Mouse (Mus musculus) hindbrain, embryonic 14.5 days (tissue): ENCODE measurements around the gene Arrdc1. TPM values are rescaled to one million over a fixed set of nuclear protein-coding genes. Genes with fewer than 3 reads are reported as not detected.
A peak's percentile ranks its signal among the peaks of the same experiment; 100 is the strongest.

Source experiments
- ATAC-seq: fragments of 200-750 bp; cut with Nextera tagmentation; 2 replicates; pipeline ENCODE4 v1.8.0; 2017; ENCODE audit warnings: moderate number of reproducible peaks, mild to moderate bottlenecking, moderate TSS enrichment, moderate library complexity; ENCODE audit not compliant: low FRiP score
- DNase-seq: peaks from one replicate; pipeline ENCODE4 v3.0.0-alpha.2; 2015; ENCODE audit warnings: low spot score
- H3K27ac ChIP-seq: fragments of 300-500 bp; sonication (generic); 2 replicates; pipeline ENCODE4 v1.5.1; 2014; ENCODE audit warnings: mild to moderate bottlenecking, moderate library complexity
- H3K27me3 ChIP-seq: fragments of 300-500 bp; sonication (generic); 2 replicates; pipeline ENCODE4 v1.6.1; 2014; ENCODE audit warnings: mild to moderate bottlenecking, low read length, mixed read lengths; ENCODE audit not compliant: control insufficient read depth, insufficient read depth
- H3K36me3 ChIP-seq: fragments of 300-500 bp; sonication (generic); replicated peaks from 2 replicates; pipeline ENCODE4 v1.6.1; 2014; ENCODE audit not compliant: control insufficient read depth, insufficient read depth
- H3K4me1 ChIP-seq: fragments of 300-500 bp; sonication (generic); replicated peaks from 2 replicates; pipeline ENCODE4 v1.6.1; 2014; ENCODE audit warnings: antibody characterized with exemption, low read length, mixed read lengths; ENCODE audit not compliant: control insufficient read depth, insufficient read depth
- H3K4me2 ChIP-seq: fragments of 300-500 bp; sonication (generic); replicated peaks from 2 replicates; pipeline ENCODE4 v1.6.1; 2014; ENCODE audit warnings: mild to moderate bottlenecking, moderate library complexity
- H3K4me3 ChIP-seq: fragments of 300-500 bp; sonication (generic); replicated peaks from 2 replicates; pipeline ENCODE4 v1.5.1; 2014; ENCODE audit warnings: mild to moderate bottlenecking, low read length
- H3K9ac ChIP-seq: fragments of 300-500 bp; sonication (generic); 2 replicates; pipeline ENCODE4 v1.6.1; 2014
- H3K9me3 ChIP-seq: fragments of 300-500 bp; sonication (generic); 2 replicates; pipeline ENCODE4 v1.6.1; 2016; ENCODE audit warnings: low read length; ENCODE audit not compliant: control insufficient read depth
- WGBS: fragments of 180-500 bp; shearing (Covaris S2); extraction: QIAGEN DNeasy Blood & Tissue Kit; methylation state at CpG from one replicate; pipeline ENCODE4 v1.1.7; 2014; 5-methylcytosine and 5-hydroxymethylcytosine counted together
- polyA plus RNA-seq: library from polyadenylated mRNA; unstranded; fragments of >200 nt; fragmentation: Nextera tagmentation; extraction: Ambion mirVana; gene quantifications from 2 replicates; pipeline ENCODE4 v1.2.1, GENCODE M21; 2014

Arrdc1 gene
- polyA plus RNA-seq, 1 experiment from 2014 or later: 26.0 TPM

DNA sequence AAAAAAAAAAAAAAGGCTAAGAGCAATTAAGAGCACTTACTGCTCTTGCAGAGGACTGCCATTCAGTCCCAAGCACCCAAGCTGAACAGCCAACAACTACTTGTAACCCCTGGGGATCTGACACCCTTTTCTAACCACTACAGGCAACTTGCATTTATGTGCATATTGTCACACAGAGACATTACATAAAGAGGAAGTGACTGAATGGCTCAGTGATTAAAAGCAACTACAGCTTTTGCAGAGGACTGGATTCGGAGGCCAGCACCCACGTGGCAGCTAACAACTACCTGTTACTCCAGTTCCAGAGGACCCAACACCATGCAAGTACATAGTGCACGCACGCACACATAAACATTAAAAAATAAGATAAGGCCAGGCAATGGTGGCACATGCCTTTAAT lies 24.6 kb downstream of the Arrdc1 start:
- WGBS: 93% methylated on average over 4 of the region's 4 CpGs
- H3K36me3 ChIP-seq: 0 out of 2 replicates have a peak, but pooled peaks cover 3% of the 10 kb centered on the region
- DNase-seq: no peak
- H3K9me3 ChIP-seq: no peaks in the 10 kb centered on the region
- H3K27ac ChIP-seq: no peak overlapping the region
- H3K9ac ChIP-seq: no peak overlapping the region
- H3K4me2 ChIP-seq: no peak overlapping the region
- H3K4me1 ChIP-seq: peaks cover 16% of the 10 kb centered on the region
- ATAC-seq: no peak
- H3K4me3 ChIP-seq: no peak overlapping the region
- no peaks in the 10 kb centered on the region for H3K27me3 ChIP-seq

DNA sequence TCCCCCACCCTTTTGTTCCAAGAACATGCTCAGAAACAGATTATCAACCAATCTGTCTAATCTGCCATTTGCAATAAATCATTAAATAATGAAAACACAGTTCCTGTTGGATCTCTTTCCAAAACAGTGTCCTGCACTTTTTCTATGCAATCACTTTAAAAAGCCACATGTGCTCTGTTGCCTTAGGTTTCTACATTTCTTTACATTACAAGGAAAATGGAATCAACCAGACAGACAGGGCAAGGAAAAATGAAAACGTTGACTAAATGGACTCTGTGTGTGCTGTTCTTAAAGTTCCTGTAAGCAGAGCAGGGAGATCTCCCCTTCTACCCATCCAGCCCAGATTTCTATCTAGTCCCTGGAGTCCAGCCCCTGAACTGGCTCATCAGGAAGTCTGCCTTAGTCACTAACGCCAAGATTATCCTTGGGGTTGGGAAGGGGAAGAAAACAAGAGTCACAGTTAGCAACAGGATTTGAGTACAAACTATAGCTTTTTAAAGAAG lies 29.3 kb downstream of the Arrdc1 start:
- H3K36me3 ChIP-seq: no peaks in the 10 kb centered on the region
- no peak for ATAC-seq
- no peak overlapping the region for H3K4me3 ChIP-seq
- WGBS: 4% methylated on average over 2 of the region's 2 CpGs
- DNase-seq: no peak
- no peaks in the 10 kb centered on the region for H3K9me3 ChIP-seq
- peak overlapping the region; percentile 33 for H3K9ac ChIP-seq
- peaks cover 24% of the 10 kb centered on the region for H3K4me1 ChIP-seq
- peak overlapping the region; percentile 35 for H3K4me2 ChIP-seq
- H3K27ac ChIP-seq: peak overlapping the region; percentile 87
- H3K27me3 ChIP-seq: no peaks in the 10 kb centered on the region

DNA sequence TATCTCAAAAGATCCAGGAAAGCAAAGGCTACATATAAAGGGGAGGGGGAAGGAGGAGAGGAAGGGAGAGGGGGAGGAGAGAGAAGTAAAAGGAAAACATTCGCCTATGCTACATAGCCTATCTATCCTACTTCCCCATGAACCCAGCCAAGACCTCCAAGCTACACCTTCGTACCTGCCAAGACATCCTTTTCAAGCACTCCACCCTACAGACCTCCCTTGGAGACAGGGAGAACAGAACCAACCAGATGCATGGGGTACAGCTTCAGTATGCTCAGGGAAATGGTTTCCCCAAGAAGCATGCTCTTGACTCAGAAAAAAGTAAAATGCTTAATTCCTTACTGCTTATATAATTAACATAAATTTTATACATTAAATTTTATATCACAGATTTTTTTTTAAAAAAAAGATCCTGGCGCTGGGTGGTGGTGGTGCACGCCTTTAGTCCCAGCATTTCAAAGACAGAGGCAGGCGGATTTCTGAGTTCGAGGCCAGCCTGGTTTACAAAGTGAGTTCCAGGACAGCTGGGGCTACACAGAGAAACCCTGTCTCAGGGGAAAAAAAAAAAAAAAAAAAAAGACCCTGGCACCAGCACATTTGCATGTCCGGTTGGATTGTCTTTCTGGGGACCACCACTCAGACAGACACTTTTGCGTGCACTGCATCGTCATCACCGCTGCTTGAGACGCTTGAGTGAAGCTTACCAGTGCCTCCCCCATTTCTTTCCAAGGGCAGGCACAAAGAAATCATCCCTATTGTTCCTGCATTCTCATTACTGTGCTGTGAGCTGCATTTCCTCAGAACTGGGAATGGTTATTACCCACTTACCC lies 30.0 kb downstream of the Arrdc1 start:
- Histone ChIP-seq H3K4me3 (no peak overlapping the region), H3K4me2 (peak overlapping the region; percentile 35), H3K36me3 (no peaks in the 10 kb centered on the region), H3K27ac (peak overlapping the region; percentile 87), H3K27me3 (no peaks in the 10 kb centered on the region), H3K9ac (0 out of 2 replicates have a peak overlapping the region, but pooled peaks have one; percentile 33), H3K9me3 (no peaks in the 10 kb centered on the region), H3K4me1 (peaks cover 24% of the 10 kb centered on the region)
- ATAC-seq (peak; percentile 77), DNase-seq (peak; percentile 58)
- WGBS: 44% methylated on average over 11 of the region's 11 CpGs

DNA sequence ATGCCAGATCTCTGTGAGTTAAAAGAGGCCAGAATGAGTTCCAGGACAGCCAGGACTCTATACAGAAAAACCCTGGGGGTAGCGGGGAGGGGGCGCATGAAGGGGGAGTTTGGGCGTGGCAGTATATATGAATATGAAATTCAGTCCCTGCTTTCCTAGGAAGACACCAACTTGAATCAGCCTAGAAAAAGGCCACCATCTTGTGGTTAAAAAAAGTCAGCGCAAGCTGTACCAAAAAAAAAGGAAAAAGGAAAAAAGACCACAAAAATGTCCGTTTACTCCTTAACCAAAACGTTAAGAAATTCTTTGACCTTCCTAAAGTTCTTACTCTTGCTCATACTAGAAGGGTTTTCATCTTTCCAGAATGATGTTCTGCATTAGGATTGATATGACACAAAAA lies 32.1 kb downstream of the Arrdc1 start:
- Histone ChIP-seq H3K27ac (no peak overlapping the region), H3K27me3 (no peaks in the 10 kb centered on the region), H3K4me3 (no peak overlapping the region), H3K9me3 (no peaks in the 10 kb centered on the region), H3K4me1 (peaks cover 24% of the 10 kb centered on the region), H3K9ac (no peak overlapping the region), H3K4me2 (no peak overlapping the region), H3K36me3 (no peaks in the 10 kb centered on the region; the same call in 1 of the 2 replicates)
- no peak for ATAC-seq
- 85% methylated on average over 6 of the region's 6 CpGs for WGBS
- DNase-seq: no peak

DNA sequence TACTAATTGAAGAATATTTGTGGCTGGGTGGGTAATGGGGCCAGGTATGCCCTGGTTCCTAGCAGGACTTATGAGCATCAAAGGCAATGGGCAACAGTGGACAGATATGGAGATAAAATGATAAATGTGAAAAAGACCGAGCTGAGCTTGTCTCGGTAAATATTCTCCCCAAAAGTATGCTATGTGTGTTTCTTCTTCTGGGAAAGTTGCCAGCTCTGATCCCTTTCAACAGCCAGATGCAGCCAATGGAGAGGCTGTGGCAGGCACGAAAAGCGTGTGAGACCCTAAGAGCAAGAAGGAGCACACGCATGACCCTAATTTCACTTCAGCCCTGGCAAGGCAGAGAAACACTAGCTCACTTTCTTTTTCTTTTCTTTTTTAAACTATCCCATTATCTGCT lies 34.0 kb downstream of the Arrdc1 start:
- no peaks in the 10 kb centered on the region; the same call in 1 of the 2 replicates for H3K36me3 ChIP-seq
- 48% methylated on average over 5 of the region's 5 CpGs for WGBS
- no peak for ATAC-seq
- no peak overlapping the region for H3K9ac ChIP-seq
- H3K27ac ChIP-seq: no peak overlapping the region
- no peaks in the 10 kb centered on the region for H3K9me3 ChIP-seq
- H3K4me1 ChIP-seq: peaks cover 14% of the 10 kb centered on the region
- no peak overlapping the region for H3K4me2 ChIP-seq
- no peak for DNase-seq
- H3K27me3 ChIP-seq: no peaks in the 10 kb centered on the region
- H3K4me3 ChIP-seq: no peak overlapping the region

DNA sequence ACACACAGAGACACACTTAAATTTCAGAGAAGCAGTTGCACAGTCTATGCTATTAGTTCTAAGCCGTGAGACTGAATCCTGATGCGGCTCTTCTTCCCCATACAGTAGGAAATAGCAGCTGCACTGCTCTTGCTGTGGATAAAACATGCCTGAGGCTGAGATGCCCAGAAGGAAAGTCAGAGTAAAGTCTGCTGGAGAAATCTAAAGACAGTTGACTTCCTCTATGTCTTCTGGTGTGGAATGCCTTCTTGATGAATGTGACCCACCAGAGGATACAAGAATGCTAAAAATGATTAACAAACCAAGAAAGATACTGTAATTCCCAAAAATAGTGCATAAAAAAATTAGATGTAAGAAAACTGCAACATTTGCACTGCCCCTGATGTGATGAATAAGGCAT lies 35.8 kb downstream of the Arrdc1 start:
- Histone ChIP-seq H3K27ac (no peak overlapping the region), H3K4me1 (no peaks in the 10 kb centered on the region; the same call in 1 of the 2 replicates), H3K9ac (no peak overlapping the region), H3K36me3 (no peaks in the 10 kb centered on the region; the same call in 1 of the 2 replicates), H3K4me3 (no peak overlapping the region), H3K9me3 (no peaks in the 10 kb centered on the region), H3K4me2 (no peak overlapping the region), H3K27me3 (no peaks in the 10 kb centered on the region)
- DNase-seq (no peak), ATAC-seq (no peak)
- WGBS: 88% methylated on average over 2 of the region's 2 CpGs

DNA sequence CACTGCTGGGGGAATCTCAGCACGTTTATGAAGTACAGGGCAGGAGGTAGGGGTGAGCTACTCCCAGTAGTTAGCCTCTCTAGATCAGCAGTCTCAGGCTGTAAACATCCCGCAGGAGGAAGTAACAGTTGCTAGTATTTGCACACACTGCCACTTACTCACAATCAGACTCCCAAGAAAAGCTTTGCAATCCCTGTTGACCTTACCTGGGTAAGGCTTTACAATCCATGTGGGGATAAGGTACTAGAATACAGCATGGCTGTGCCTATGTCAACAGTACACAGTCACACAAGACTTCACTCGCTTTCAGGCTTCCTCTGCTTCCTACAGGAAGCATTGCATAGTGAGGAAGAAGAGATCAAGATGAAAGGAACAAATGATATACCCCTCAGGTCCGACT lies 38.3 kb downstream of the Arrdc1 start:
- Histone ChIP-seq H3K27me3 (no peaks in the 10 kb centered on the region), H3K9ac (no peak overlapping the region), H3K27ac (no peak overlapping the region), H3K4me1 (no peaks in the 10 kb centered on the region), H3K4me2 (no peak overlapping the region), H3K9me3 (no peaks in the 10 kb centered on the region), H3K36me3 (no peaks in the 10 kb centered on the region; the same call in 1 of the 2 replicates), H3K4me3 (no peak overlapping the region)
- ATAC-seq (no peak), DNase-seq (no peak)
- WGBS: 85% methylated on average over 4 of the region's 4 CpGs

DNA sequence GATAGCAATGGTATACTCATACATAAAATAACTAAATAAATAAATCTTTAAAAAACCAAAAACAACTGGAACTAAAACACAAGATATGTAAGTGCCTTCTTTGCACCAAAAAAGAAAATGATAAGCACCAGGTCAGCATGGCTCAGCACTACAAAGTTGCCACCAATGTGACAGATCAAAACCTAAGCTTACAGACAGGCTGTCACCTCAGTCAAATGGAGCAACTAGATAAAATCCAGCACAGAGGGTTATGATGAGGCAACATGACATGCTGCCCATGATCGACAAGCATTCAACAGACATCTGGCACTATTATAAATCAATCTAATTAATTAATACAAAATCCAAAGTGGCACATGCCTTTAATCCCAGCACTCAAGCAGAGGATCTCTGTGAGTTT lies 40.8 kb downstream of the Arrdc1 start:
- Histone ChIP-seq H3K4me1 (no peaks in the 10 kb centered on the region), H3K4me3 (no peak overlapping the region), H3K36me3 (no peaks in the 10 kb centered on the region; the same call in 1 of the 2 replicates), H3K9me3 (no peaks in the 10 kb centered on the region), H3K9ac (no peak overlapping the region), H3K4me2 (no peak overlapping the region), H3K27me3 (no peaks in the 10 kb centered on the region), H3K27ac (no peak overlapping the region)
- DNase-seq (no peak), ATAC-seq (no peak)
- WGBS: 82% methylated on average over 1 of the region's 1 CpGs

DNA sequence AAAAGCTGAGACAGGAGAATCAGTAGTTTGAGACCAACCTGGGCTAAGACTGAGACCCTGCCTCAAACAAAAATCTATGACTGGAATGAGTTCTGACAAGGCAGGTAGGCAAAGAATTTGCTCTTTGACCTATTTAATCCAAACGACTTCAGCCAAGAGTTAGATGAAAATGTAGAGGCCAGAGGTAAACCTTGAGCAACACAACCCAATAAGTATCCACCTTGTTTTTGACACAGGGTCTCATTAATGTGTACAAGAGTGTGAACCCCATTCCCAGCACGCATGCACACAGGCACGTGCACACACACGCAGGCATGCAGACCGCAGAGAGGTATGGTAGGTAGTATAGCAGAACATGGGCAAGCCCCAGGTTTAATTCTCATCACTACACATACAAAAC lies 42.7 kb downstream of the Arrdc1 start:
- Histone ChIP-seq H3K27ac (no peak overlapping the region), H3K9ac (no peak overlapping the region), H3K4me1 (no peaks in the 10 kb centered on the region), H3K9me3 (no peaks in the 10 kb centered on the region), H3K4me3 (no peak overlapping the region), H3K27me3 (no peaks in the 10 kb centered on the region), H3K36me3 (no peaks in the 10 kb centered on the region), H3K4me2 (no peak overlapping the region)
- no peak for DNase-seq
- 87% methylated on average over 5 of the region's 5 CpGs for WGBS
- ATAC-seq: no peak
